Mouse (Mus musculus) cerebellum, postnatal 14 days (tissue): ENCODE results near the gene Cyb5d1.
A peak's percentile ranks its signal among the peaks of the same experiment; 100 is the strongest.

ENCODE experiments used
- DNase-seq, 2 experiments: peaks; one replicate each; pipeline ENCODE4 v3.0.0; 2021; ENCODE audit warnings: mixed read lengths in 2 of 2

Cyb5d1 gene

DNA sequence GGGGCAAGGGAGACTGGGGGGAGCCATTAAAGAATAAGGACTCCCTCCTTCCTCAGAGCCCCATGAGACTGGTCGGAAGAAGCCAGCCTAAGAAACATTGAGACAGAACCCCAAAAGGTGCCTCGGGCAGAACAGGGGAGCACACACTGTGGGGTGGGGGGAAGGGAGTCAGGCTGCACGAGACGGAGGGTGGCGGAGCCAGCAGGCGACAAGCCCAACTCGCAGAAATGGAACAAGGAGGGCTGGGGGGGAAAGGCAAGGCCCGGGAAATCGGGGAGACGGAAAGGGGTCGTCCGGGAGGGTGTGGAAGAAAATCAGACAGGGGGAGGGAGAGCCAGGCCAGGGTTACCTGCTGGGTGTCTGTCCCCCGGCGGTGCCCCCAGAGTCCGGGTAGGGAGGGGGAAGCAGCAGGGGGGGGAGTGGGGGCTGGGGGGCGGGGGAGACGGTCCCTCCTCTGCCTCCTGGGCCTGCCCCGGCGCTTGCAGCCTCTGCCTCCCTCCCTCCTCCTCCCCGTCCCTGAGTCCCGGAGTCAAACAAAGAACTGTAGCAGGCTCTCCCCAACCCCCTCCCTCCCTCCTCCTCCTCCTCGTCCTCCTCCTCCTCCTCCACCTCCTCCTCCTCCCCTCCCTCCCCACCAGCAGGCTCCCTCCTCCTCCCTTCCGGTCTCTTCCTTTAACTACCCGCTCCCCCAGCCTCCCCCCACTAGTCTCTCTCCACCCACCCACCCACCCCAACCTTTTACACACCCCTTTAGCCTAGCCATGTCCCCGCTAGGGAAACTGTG lies 20.4 kb upstream of the Cyb5d1 start:
- DNase-seq = peak; percentile 81 to 82

DNA sequence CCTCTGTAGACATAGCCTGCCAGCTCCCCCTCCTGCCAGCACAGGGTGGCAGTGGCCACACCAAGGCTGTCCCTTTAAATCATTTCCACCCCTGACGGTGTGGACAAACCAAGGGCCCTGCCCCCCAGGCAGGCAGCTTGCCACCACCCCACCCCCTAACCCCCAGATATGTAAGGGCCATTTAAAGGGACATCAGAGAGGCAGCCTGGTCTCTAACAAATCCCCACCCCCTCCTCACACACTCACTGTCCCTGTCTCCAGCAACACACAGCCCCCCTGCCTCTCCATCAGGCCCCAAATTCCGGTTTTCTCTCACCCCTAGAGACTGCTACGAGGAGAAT lies 19.9 kb upstream of the Cyb5d1 start:
- DNase-seq = peak; percentile 87 to 90

- DNase-seq = peak; percentile 34 to 37
These were observed 19.2 kb upstream of the Cyb5d1 start for GRCm38 (mm10) chr11:69414421-69415326.

DNA sequence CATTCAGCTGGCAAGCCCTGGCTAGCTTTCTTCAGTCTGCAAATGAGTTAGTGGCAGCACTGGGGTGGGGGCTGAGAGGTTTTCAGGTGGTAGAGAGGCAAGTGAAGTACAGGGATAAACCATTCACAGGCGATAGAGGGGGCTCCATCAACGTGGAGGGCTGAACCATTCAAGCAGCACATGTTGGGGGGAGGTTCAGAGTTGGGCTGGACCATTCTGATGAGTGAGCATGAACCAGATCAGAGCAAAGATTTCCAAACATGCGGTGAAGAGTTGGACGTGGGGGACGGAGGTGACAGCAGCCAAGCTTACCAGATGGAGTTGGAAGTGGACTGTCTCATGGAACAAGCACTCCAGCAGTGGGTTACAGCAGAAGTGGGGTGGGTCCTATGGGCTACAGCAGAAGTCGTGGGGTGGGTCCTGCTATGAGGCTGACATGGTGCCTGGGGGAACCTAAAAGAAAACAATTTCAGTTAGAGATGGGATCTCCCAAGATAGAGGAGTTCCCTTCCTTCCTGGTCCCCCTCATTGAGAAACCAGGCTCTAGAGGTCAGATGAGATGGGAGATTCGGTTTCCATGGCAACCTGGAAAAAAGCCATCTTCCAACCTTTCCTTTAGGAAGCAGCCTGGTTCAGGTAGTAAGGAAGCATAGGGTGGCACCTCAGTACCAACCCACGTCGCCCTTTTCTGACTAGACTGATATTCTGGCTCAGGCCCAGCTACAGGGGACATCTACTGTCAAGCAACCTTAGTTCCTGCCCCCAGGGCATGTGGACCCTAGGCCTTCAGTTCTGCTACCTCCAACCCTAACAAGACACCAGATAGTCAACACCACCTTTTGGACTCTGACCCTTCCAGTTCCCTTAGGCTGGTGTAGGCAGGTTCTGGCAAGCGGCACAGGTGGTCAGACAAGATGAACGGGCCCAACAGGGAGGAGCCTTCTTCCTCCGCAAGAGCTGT lies 18.1 kb upstream of the Cyb5d1 start, which contains the start of gene Kdm6b:
Gene Kdm6b (minus strand): TSS at position 455 of the 961 bp plus-strand sequence.
- DNase-seq = peak; percentile 88 to 90

- no peak for DNase-seq
These were observed 17.1 kb upstream of the Cyb5d1 start for GRCm38 (mm10) chr11:69412548-69412947.

GRCm38 (mm10) chr11:69411538-69412203 lies 16.2 kb upstream of the Cyb5d1 start:
- peak; percentile 64 to 73 for DNase-seq

DNA sequence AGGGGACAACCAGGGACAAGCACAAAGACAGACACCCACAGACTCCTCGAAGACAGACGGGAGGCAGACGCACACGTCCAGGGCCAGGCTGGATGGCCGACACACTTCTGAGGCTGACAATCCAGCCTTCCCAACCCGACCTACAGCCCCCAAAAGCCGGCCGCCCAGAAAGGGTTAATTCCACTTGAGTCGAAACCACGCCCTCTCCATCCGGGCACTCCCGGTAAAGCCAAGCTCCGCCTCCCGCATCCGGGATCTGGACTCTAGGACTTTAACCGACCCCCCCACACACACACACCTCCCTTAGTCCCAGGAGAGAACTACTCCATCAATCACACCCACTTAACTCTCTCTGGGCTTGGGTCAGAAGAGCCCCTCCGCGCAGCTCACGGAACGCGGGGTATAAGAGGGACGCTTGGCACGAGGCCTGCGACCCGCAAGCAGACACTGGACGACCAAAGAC lies 15.7 kb upstream of the Cyb5d1 start:
- peak; percentile 97 to 99 for DNase-seq

DNA sequence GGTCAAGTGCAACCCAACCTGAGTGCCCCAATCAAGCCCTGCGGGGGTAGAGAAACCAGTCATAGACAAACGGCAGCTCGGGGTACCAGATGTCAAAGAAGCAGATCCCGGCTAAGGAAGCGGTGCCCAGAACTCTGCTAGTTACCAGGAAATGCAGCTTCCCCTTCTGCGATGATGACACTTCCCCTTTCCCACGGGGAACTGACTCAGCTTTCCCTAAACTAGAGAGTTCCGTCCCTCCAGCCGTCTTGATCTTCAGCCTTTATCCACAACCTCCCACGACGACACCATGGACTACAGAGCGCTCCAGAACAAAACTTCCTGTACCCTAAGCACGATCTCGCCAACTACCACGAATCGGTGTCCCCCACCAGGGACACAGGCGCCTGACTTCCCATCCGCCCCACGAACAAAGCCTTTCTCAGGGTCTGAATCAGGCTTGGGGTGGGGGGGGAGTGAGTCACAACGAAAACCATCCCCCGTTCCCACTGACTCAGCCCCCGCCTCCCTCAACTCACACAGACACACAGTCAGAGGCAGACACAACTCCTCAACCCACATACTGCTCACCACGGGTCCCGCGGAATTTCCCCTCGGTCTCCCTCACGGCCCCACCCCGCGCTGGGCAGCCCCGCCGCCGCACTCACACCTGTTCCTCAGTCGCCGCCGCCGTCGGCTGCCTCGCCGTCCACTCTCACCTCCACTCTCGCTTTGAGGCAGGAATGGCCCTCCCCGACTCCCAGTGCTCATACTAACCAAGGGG lies 15.1 kb upstream of the Cyb5d1 start:
- peak in 1 of 2 experiments; percentile 70 for DNase-seq

DNA sequence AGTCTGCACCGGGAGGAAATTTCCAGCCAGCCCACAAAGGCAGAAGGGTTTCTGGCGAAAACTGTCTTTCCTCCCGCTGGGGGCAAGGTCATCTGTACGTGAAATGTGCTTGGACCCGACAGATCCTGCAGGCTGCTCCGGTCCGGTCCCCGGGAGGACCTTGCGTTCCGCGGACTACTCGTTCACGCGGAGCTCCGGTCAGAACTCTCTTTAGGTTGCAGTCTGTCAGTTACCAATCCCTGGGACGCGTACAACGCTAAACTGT lies 14.5 kb upstream of the Cyb5d1 start:
- DNase-seq = no peak

GRCm38 (mm10) chr11:69409378-69410044 lies 14.1 kb upstream of the Cyb5d1 start:
- peak; percentile 80 to 84 for DNase-seq

DNA sequence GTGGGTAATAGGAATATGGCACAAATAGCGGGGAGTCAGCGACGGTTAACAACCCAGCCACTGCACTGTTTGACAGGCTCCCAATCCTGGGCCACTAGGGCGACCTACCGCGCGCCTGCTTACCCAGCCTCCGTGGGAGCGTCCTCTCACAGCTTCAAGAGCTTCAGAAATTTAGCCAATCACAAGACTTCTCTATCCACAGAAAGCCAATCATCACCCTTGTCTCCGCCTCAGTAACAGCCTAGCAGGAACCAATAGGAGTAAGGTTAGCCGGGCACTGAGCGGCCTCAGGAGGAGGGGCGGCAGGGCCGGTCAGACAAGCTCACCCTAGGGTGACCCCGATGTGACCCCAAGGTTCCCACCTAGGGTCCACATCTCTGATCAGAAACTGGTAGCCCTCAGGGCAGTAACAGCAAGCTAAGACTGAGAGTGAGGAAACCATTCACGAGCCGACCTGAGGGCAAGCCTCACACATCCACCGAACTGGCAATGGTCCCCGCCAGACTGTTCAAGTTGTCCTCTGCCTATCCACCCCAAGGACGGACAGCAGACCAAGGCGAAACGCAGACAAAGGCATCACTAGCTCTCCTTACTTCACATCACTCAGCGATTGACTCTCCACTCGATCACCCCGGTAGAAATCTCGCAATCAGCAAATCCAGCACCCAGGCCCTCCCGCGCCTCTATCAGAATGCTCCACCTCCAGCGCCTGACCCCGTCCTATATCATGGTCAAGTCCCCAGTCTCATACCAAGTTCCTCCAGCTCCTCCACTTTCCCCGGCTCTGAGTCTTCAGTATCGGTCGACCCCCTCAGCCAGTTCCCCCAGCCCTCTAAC lies 13.3 kb upstream of the Cyb5d1 start:
- DNase-seq = peak; percentile 81 to 85

- no peak for DNase-seq
These were observed 12.2 kb upstream of the Cyb5d1 start for GRCm38 (mm10) chr11:69407724-69408004.

- DNase-seq = peak in 1 of 2 experiments; percentile 11
These were observed 11.7 kb upstream of the Cyb5d1 start for GRCm38 (mm10) chr11:69406867-69407723.

GRCm38 (mm10) chr11:69406282-69406681 lies 10.9 kb upstream of the Cyb5d1 start:
- DNase-seq = no peak

- peak in 1 of 2 experiments; percentile 26 for DNase-seq
These were observed 10.2 kb upstream of the Cyb5d1 start for GRCm38 (mm10) chr11:69405397-69406200.

DNA sequence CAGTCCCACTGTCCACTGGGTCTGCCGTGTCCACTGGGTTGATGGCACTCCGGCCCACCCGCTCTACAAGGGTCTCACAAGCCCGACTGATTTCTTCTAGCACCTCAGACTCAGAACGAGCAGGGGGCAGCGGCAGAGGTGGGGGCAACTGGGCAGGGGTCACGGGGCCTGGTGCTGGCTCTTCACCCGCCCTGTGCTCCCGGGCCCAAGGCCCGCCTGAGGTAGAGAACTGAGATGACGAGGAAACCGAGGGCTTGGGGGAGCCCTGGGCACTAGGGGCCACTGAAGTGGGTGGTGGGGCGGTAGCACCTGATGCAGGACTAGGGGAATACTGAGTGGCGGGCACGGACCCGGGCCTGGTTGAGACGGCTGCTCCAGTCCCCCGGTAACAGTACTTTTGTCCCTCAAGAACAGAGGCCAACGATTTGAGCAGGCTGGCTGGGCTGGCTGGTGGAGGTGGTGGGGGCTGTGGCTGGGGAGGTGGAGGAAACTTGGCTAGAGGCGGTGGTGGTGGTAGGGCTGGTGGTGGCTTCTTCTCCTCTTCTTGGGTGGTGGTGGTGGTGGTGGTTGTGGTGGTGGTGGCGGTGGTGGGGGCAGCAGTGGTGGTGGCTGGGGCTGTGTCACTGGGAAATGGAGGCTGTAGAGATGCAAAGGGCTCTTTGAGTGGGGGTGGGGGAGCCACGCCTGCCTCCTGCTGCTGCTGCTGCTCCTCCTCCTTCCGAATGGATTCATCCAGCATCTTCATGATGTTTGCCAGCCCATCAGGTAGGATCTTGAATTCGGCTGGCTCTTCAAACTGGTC lies 9.4 kb upstream of the Cyb5d1 start:
- peak; percentile 15 to 42 for DNase-seq
